Mouse (Mus musculus): ENCODE data around the gene Negr1. TPM values are rescaled to one million over a fixed set of nuclear protein-coding genes. Genes with fewer than 3 reads are reported as not detected.

Negr1 gene
- polyA plus RNA-seq, 1 experiment, result not detected

GRCm38 (mm10) chr3:156639382-156639781 is 77.8 kb downstream of the Negr1 start:
- Histone ChIP-seq H3K9me3 (replicated peaks; ENCODE audit: control insufficient read depth, insufficient read depth, low read length, poor library complexity, severe bottlenecking) (no peaks in the 10 kb centered on the region), H3K27me3 (ENCODE audit: control insufficient read depth, insufficient read depth, low read length, poor library complexity, severe bottlenecking) (no peaks in the 10 kb centered on the region), H3K36me3 (ENCODE audit: control insufficient read depth, insufficient read depth, low read length, poor library complexity, severe bottlenecking) (no peaks in the 10 kb centered on the region), H3K9ac (ENCODE audit: low read depth, poor library complexity, severe bottlenecking) (no peak overlapping the region), H3K4me1 (ENCODE audit: control insufficient read depth, insufficient read depth, low read length) (no peaks in the 10 kb centered on the region), H3K27ac (ENCODE audit: insufficient read depth, low read length) (no peak overlapping the region), H3K4me3 (ENCODE audit: low read depth, low read length) (no peak overlapping the region)
- TF ChIP-seq CTCF (IDR thresholded peaks at IDR 0.05; ENCODE audit: low read depth, low read length) (no peak), EP300 (IDR thresholded peaks at IDR 0.05; ENCODE audit: insufficient read depth, low read depth, low read length) (no peak), POLR2A (IDR thresholded peaks at IDR 0.05; ENCODE audit: insufficient read depth, low read length) (no peak)

GRCm38 (mm10) chr3:156643710-156644363 is 82.2 kb downstream of the Negr1 start:
- Histone ChIP-seq H3K4me1 (ENCODE audit: control insufficient read depth, insufficient read depth, low read length) (no peaks in the 10 kb centered on the region), H3K4me3 (ENCODE audit: low read depth, low read length) (no peak overlapping the region), H3K9me3 (replicated peaks; ENCODE audit: control insufficient read depth, insufficient read depth, low read length, poor library complexity, severe bottlenecking) (no peaks in the 10 kb centered on the region), H3K36me3 (ENCODE audit: control insufficient read depth, insufficient read depth, low read length, poor library complexity, severe bottlenecking) (no peaks in the 10 kb centered on the region), H3K9ac (ENCODE audit: low read depth, poor library complexity, severe bottlenecking) (no peak overlapping the region), H3K27me3 (ENCODE audit: control insufficient read depth, insufficient read depth, low read length, poor library complexity, severe bottlenecking) (no peaks in the 10 kb centered on the region), H3K27ac (ENCODE audit: insufficient read depth, low read length) (no peak overlapping the region)
- TF ChIP-seq CTCF (IDR thresholded peaks at IDR 0.05; ENCODE audit: low read depth, low read length) (no peak), POLR2A (IDR thresholded peaks at IDR 0.05; ENCODE audit: insufficient read depth, low read length) (no peak), EP300 (IDR thresholded peaks at IDR 0.05; ENCODE audit: insufficient read depth, low read depth, low read length) (no peak)

- no peak overlapping the region for H3K4me3 ChIP-seq (ENCODE audit: low read depth, low read length)
- H3K36me3 ChIP-seq (ENCODE audit: control insufficient read depth, insufficient read depth, low read length, poor library complexity, severe bottlenecking), result no peaks in the 10 kb centered on the region
- H3K27ac ChIP-seq (ENCODE audit: insufficient read depth, low read length), result no peak overlapping the region
- no peaks in the 10 kb centered on the region for H3K9me3 ChIP-seq (replicated peaks; ENCODE audit: control insufficient read depth, insufficient read depth, low read length, poor library complexity, severe bottlenecking)
- H3K27me3 ChIP-seq (ENCODE audit: control insufficient read depth, insufficient read depth, low read length, poor library complexity, severe bottlenecking), result no peaks in the 10 kb centered on the region
- TF ChIP-seq EP300 (IDR thresholded peaks at IDR 0.05; ENCODE audit: insufficient read depth, low read depth, low read length), result no peak
- TF ChIP-seq POLR2A (IDR thresholded peaks at IDR 0.05; ENCODE audit: insufficient read depth, low read length), result no peak
- TF ChIP-seq CTCF (IDR thresholded peaks at IDR 0.05; ENCODE audit: low read depth, low read length), result no peak
- H3K4me1 ChIP-seq (ENCODE audit: control insufficient read depth, insufficient read depth, low read length), result no peaks in the 10 kb centered on the region
- no peak overlapping the region for H3K9ac ChIP-seq (ENCODE audit: low read depth, poor library complexity, severe bottlenecking)
These were observed 86.8 kb downstream of the Negr1 start for GRCm38 (mm10) chr3:156648378-156648777.

- Histone ChIP-seq H3K27ac (ENCODE audit: insufficient read depth, low read length) (no peak overlapping the region), H3K4me1 (ENCODE audit: control insufficient read depth, insufficient read depth, low read length) (no peaks in the 10 kb centered on the region), H3K36me3 (ENCODE audit: control insufficient read depth, insufficient read depth, low read length, poor library complexity, severe bottlenecking) (no peaks in the 10 kb centered on the region), H3K27me3 (ENCODE audit: control insufficient read depth, insufficient read depth, low read length, poor library complexity, severe bottlenecking) (no peaks in the 10 kb centered on the region), H3K9ac (ENCODE audit: low read depth, poor library complexity, severe bottlenecking) (no peak overlapping the region), H3K9me3 (replicated peaks; ENCODE audit: control insufficient read depth, insufficient read depth, low read length, poor library complexity, severe bottlenecking) (no peaks in the 10 kb centered on the region), H3K4me3 (ENCODE audit: low read depth, low read length) (no peak overlapping the region)
- TF ChIP-seq POLR2A (IDR thresholded peaks at IDR 0.05; ENCODE audit: insufficient read depth, low read length) (no peak), EP300 (IDR thresholded peaks at IDR 0.05; ENCODE audit: insufficient read depth, low read depth, low read length) (no peak), CTCF (IDR thresholded peaks at IDR 0.05; ENCODE audit: low read depth, low read length) (no peak)
These were observed 101.0 kb downstream of the Negr1 start for GRCm38 (mm10) chr3:156662553-156662952.

GRCm38 (mm10) chr3:156672560-156672959 is 111.0 kb downstream of the Negr1 start:
- Histone ChIP-seq H3K4me1 (ENCODE audit: control insufficient read depth, insufficient read depth, low read length) (no peaks in the 10 kb centered on the region), H3K27ac (ENCODE audit: insufficient read depth, low read length) (no peak overlapping the region), H3K27me3 (ENCODE audit: control insufficient read depth, insufficient read depth, low read length, poor library complexity, severe bottlenecking) (no peaks in the 10 kb centered on the region), H3K4me3 (ENCODE audit: low read depth, low read length) (no peak overlapping the region), H3K9me3 (replicated peaks; ENCODE audit: control insufficient read depth, insufficient read depth, low read length, poor library complexity, severe bottlenecking) (no peaks in the 10 kb centered on the region), H3K36me3 (ENCODE audit: control insufficient read depth, insufficient read depth, low read length, poor library complexity, severe bottlenecking) (no peaks in the 10 kb centered on the region), H3K9ac (ENCODE audit: low read depth, poor library complexity, severe bottlenecking) (no peak overlapping the region)
- no peak for TF ChIP-seq POLR2A (IDR thresholded peaks at IDR 0.05; ENCODE audit: insufficient read depth, low read length)
- TF ChIP-seq CTCF (IDR thresholded peaks at IDR 0.05; ENCODE audit: low read depth, low read length), result no peak
- TF ChIP-seq EP300 (IDR thresholded peaks at IDR 0.05; ENCODE audit: insufficient read depth, low read depth, low read length), result no peak

GRCm38 (mm10) chr3:156690059-156690605 is 128.5 kb downstream of the Negr1 start:
- TF ChIP-seq POLR2A (IDR thresholded peaks at IDR 0.05; ENCODE audit: insufficient read depth, low read length), result no peak
- Histone ChIP-seq H3K9ac (ENCODE audit: low read depth, poor library complexity, severe bottlenecking) (no peak overlapping the region), H3K27me3 (ENCODE audit: control insufficient read depth, insufficient read depth, low read length, poor library complexity, severe bottlenecking) (no peaks in the 10 kb centered on the region), H3K9me3 (replicated peaks; ENCODE audit: control insufficient read depth, insufficient read depth, low read length, poor library complexity, severe bottlenecking) (no peaks in the 10 kb centered on the region), H3K4me3 (ENCODE audit: low read depth, low read length) (no peak overlapping the region), H3K4me1 (ENCODE audit: control insufficient read depth, insufficient read depth, low read length) (no peaks in the 10 kb centered on the region), H3K36me3 (ENCODE audit: control insufficient read depth, insufficient read depth, low read length, poor library complexity, severe bottlenecking) (no peaks in the 10 kb centered on the region), H3K27ac (ENCODE audit: insufficient read depth, low read length) (no peak overlapping the region)

Measured in ES-Bruce4 (cell line).